Mouse (Mus musculus): ENCODE measurements around the gene Scn1b. TPM values are rescaled to one million over a fixed set of nuclear protein-coding genes. Genes with fewer than 3 reads are reported as not detected.

Gene Scn1b
- 3.4 and 4.9 TPM in 2 replicates for polyA plus RNA-seq (2015; fragmentation: Nextera tagmentation; extraction: Ambion mirVana)

GRCm38 (mm10) chr7:31126851-31127724, at the start of gene Scn1b:
Gene Scn1b (minus strand): TSS chr7:31127003.

GRCm38 (mm10) chr7:31155296-31156033, 28.7 kb upstream of the Scn1b start, which contains the start of gene Gramd1a:
Gene Gramd1a (minus strand): TSS chr7:31155896.

GRCm38 (mm10) chr7:31115182-31115581, 11.6 kb downstream of the Scn1b start, which contains the start of gene Hpn:
Gene Hpn (minus strand): TSS chr7:31115290.

GRCm38 (mm10) chr7:31076492-31076891, 50.3 kb downstream of the Scn1b start, which contains the start of gene Fxyd3:
Gene Fxyd3 (minus strand): TSS chr7:31076704.

Other genes starting within 250 kb of the Scn1b start
- 3.1 and 3.2 TPM in 2 replicates for gene Cd22, start 246.7 kb downstream of the Scn1b start, polyA plus RNA-seq (2015; fragmentation: Nextera tagmentation; extraction: Ambion mirVana)
- 0.58 and 0.81 TPM in 2 replicates for gene Mag, start 212.1 kb downstream of the Scn1b start, polyA plus RNA-seq (2015; fragmentation: Nextera tagmentation; extraction: Ambion mirVana)
- not detected in 2 replicates for gene Hamp2, start 202.3 kb downstream of the Scn1b start, polyA plus RNA-seq (2015; fragmentation: Nextera tagmentation; extraction: Ambion mirVana)
- not detected in 2 replicates for gene Hamp, start 183.0 kb downstream of the Scn1b start, polyA plus RNA-seq (2015; fragmentation: Nextera tagmentation; extraction: Ambion mirVana)
- gene Usf2, start 170.2 kb downstream of the Scn1b start, polyA plus RNA-seq (2015; fragmentation: Nextera tagmentation; extraction: Ambion mirVana), result 17.9 and 18.0 TPM in 2 replicates
- 3.7 and 4.4 TPM in 2 replicates for gene Lsr, start 153.5 kb downstream of the Scn1b start, polyA plus RNA-seq (2015; fragmentation: Nextera tagmentation; extraction: Ambion mirVana)
- 0.67 and 0.72 TPM in 2 replicates for gene Fam187b, start 153.2 kb downstream of the Scn1b start, polyA plus RNA-seq (2015; fragmentation: Nextera tagmentation; extraction: Ambion mirVana)
- gene Fxyd5, start 84.5 kb downstream of the Scn1b start, polyA plus RNA-seq (2015; fragmentation: Nextera tagmentation; extraction: Ambion mirVana), result 98.3 and 112 TPM in 2 replicates
- 0.33 TPM in 1 of 2 replicates, not detected in the other for gene Fxyd7, start 75.5 kb downstream of the Scn1b start, polyA plus RNA-seq (2015; fragmentation: Nextera tagmentation; extraction: Ambion mirVana)
- gene Fxyd1, start 69.8 kb downstream of the Scn1b start, polyA plus RNA-seq (2015; fragmentation: Nextera tagmentation; extraction: Ambion mirVana), result 41.4 and 53.4 TPM in 2 replicates
- 0.32 TPM in 1 of 2 replicates, not detected in the other for gene Lgi4, start 67.7 kb downstream of the Scn1b start, polyA plus RNA-seq (2015; fragmentation: Nextera tagmentation; extraction: Ambion mirVana)
- gene Fxyd3, start 50.3 kb downstream of the Scn1b start, polyA plus RNA-seq (2015; fragmentation: Nextera tagmentation; extraction: Ambion mirVana), result 23.8 and 24.8 TPM in 2 replicates
- 14.4 and 18.3 TPM in 2 replicates for gene Hpn, start 11.7 kb downstream of the Scn1b start, polyA plus RNA-seq (2015; fragmentation: Nextera tagmentation; extraction: Ambion mirVana)
- gene Gramd1a, start 28.9 kb upstream of the Scn1b start, polyA plus RNA-seq (2015; fragmentation: Nextera tagmentation; extraction: Ambion mirVana), result 22.1 and 28.0 TPM in 2 replicates
- gene Scgb2b2, start 163.5 kb upstream of the Scn1b start, polyA plus RNA-seq (2015; fragmentation: Nextera tagmentation; extraction: Ambion mirVana), result not detected in 2 replicates
- not detected in 2 replicates for gene Scgb1b2, start 164.8 kb upstream of the Scn1b start, polyA plus RNA-seq (2015; fragmentation: Nextera tagmentation; extraction: Ambion mirVana)
- not detected in 2 replicates for gene Scgb2b3, start 235.1 kb upstream of the Scn1b start, polyA plus RNA-seq (2015; fragmentation: Nextera tagmentation; extraction: Ambion mirVana)
- gene Scgb1b3, start 248.6 kb upstream of the Scn1b start, polyA plus RNA-seq (2015; fragmentation: Nextera tagmentation; extraction: Ambion mirVana), result not detected in 2 replicates

Data from spleen, postnatal 0 days (tissue).